Mouse (Mus musculus): Measurements from ENCODE around the gene Magi2.
"Not testable (repeated sequence)": the region's sequence is repeated elsewhere in the genome, so short reads cannot be mapped to it uniquely, and the experiment has no call there.

Gene Magi2

GRCm38 (mm10) chr5:19462541-19462940 is 235.7 kb downstream of the Magi2 start:
- no peak for DNase-seq (ENCODE audit: low spot score)

GRCm38 (mm10) chr5:19465383-19465782 is 238.5 kb downstream of the Magi2 start:
- no peak for DNase-seq (ENCODE audit: low spot score)

GRCm38 (mm10) chr5:19472851-19473439 is 246.1 kb downstream of the Magi2 start:
- no peak for DNase-seq (ENCODE audit: low spot score)

- DNase-seq (ENCODE audit: low spot score) = peak; percentile 50
Observed at GRCm38 (mm10) chr5:19482981-19483380, 256.1 kb downstream of the Magi2 start.

- DNase-seq (ENCODE audit: low spot score) = no peak
Observed at GRCm38 (mm10) chr5:19487947-19488346, 261.1 kb downstream of the Magi2 start.

- DNase-seq (ENCODE audit: low spot score) = no peak
Observed at GRCm38 (mm10) chr5:19501005-19501404, 274.2 kb downstream of the Magi2 start.

GRCm38 (mm10) chr5:19522168-19522567 is 295.3 kb downstream of the Magi2 start:
- no peak for DNase-seq (ENCODE audit: low spot score)

- no peak for DNase-seq (ENCODE audit: low spot score)
Observed at GRCm38 (mm10) chr5:19539348-19539747, 312.5 kb downstream of the Magi2 start.

GRCm38 (mm10) chr5:19546424-19546823 is 319.6 kb downstream of the Magi2 start:
- no peak for DNase-seq (ENCODE audit: low spot score)

GRCm38 (mm10) chr5:19546900-19547299 is 320.1 kb downstream of the Magi2 start:
- DNase-seq (ENCODE audit: low spot score) = no peak

- DNase-seq (ENCODE audit: low spot score) = no peak
Observed at GRCm38 (mm10) chr5:19553510-19553909, 326.7 kb downstream of the Magi2 start.

GRCm38 (mm10) chr5:19565636-19566035 is 338.8 kb downstream of the Magi2 start:
- DNase-seq (ENCODE audit: low spot score) = no peak

- DNase-seq (ENCODE audit: low spot score) = not testable (repeated sequence)
Observed at GRCm38 (mm10) chr5:19566136-19566535, 339.3 kb downstream of the Magi2 start.

- DNase-seq (ENCODE audit: low spot score) = no peak
Observed at GRCm38 (mm10) chr5:19607700-19608099, 380.9 kb downstream of the Magi2 start.

- no peak for DNase-seq (ENCODE audit: low spot score)
Observed at GRCm38 (mm10) chr5:19611788-19612187, 385.0 kb downstream of the Magi2 start.

- no peak for DNase-seq (ENCODE audit: low spot score)
Observed at GRCm38 (mm10) chr5:19621678-19622077, 394.8 kb downstream of the Magi2 start.

- DNase-seq (ENCODE audit: low spot score) = no peak
Observed at GRCm38 (mm10) chr5:19633976-19634375, 407.1 kb downstream of the Magi2 start.

- DNase-seq (ENCODE audit: low spot score) = no peak
Observed at GRCm38 (mm10) chr5:19637789-19638188, 411.0 kb downstream of the Magi2 start.

GRCm38 (mm10) chr5:19655986-19656385 is 429.1 kb downstream of the Magi2 start:
- no peak for DNase-seq (ENCODE audit: low spot score)

- DNase-seq (ENCODE audit: low spot score) = no peak
Observed at GRCm38 (mm10) chr5:19666416-19666815, 439.6 kb downstream of the Magi2 start.

- DNase-seq (ENCODE audit: low spot score) = no peak
Observed at GRCm38 (mm10) chr5:19717296-19717695, 490.5 kb downstream of the Magi2 start.

GRCm38 (mm10) chr5:19726277-19726676 is 499.4 kb downstream of the Magi2 start:
- no peak for DNase-seq (ENCODE audit: low spot score)

GRCm38 (mm10) chr5:19745376-19745775 is 518.5 kb downstream of the Magi2 start:
- DNase-seq (ENCODE audit: low spot score) = no peak

GRCm38 (mm10) chr5:19745916-19746315 is 519.1 kb downstream of the Magi2 start:
- DNase-seq (ENCODE audit: low spot score) = no peak
